Mouse (Mus musculus) myocyte (in vitro differentiated cells): ENCODE data around the gene Prss30.

Experiments used
- MYOG ChIP-seq, 3 experiments: IDR thresholded peaks; one replicate each; pipeline ENCODE4 v1.6.1; 2011; ENCODE audit warnings: control low read depth in 2 of 3, low read depth in 2 of 3, mild to moderate bottlenecking in 2 of 3; ENCODE audit not compliant: insufficient read length in 2 of 3, control insufficient read depth in 1 of 3, insufficient read depth in 1 of 3
- POLR2A ChIP-seq: IDR thresholded peaks from one replicate; pipeline ENCODE4 v1.6.1; 2011; ENCODE audit warnings: low read depth, mild to moderate bottlenecking, control low read depth, moderate library complexity; ENCODE audit not compliant: insufficient read length
- USF1 ChIP-seq: IDR thresholded peaks from one replicate; pipeline ENCODE4 v1.6.1; 2011; ENCODE audit warnings: low read depth, mild to moderate bottlenecking, control low read depth, moderate library complexity

GRCm38 (mm10) chr17:23968780-23969179 is 11.6 kb downstream of the Prss30 start:
- no peak for TF ChIP-seq USF1
- TF ChIP-seq MYOG (IDR thresholded peaks at IDR 0.05; ENCODE audit: control insufficient read depth in 1 of 3, insufficient read depth in 1 of 3, insufficient read length in 2 of 3, low read depth in 2 of 3): no peak
- TF ChIP-seq POLR2A: no peak
